ENCODE assay signal across 8 mouse cellular contexts in genomic region chr7:4865090-4865489, GRCm38 (mm10). TPM values are rescaled to one million over a fixed set of nuclear protein-coding genes. Genes with fewer than 3 reads are reported as not detected.
DNase-seq lines count a peak whose midpoint lies in the region; ATAC-seq and TF ChIP-seq lines count a peak whose summit lies in the region.

No protein-coding gene starts in this region.

- DNase-seq in adrenal gland, adult 2 months = peak; percentile 65
- DNase-seq in adrenal gland, postnatal 4 days (ENCODE audit: low spot score in 2 of 2) = no peak
- DNase-seq in CH12.LX (ENCODE audit: extremely low read depth) = peak; percentile 66
- peak; percentile 55 for DNase-seq in embryo, embryonic 10 days (ENCODE audit: low spot score)
- DNase-seq in heart, postnatal 4 days = peak; percentile 56
- peak; percentile 43 for DNase-seq in yolk sac, embryonic 10.5 days (ENCODE audit: low spot score)

- H3K27ac ChIP-seq in CH12.LX (ENCODE audit: insufficient read depth, low read depth) = no peak overlapping the region
- H3K27ac ChIP-seq in limb, embryonic 12.5 days = no peak overlapping the region
- H3K27ac ChIP-seq in midbrain, embryonic 13.5 days = 0 out of 2 replicates have a peak overlapping the region, but pooled peaks have one; percentile 68

- in situ Hi-C loops in CH12.LX (cut with MboI; ENCODE audit: low pct_ligation_motif_present, low pct_unique_long_range_greater_than_20kb, low sequenced_read_pairs) = no loop called here

- TF ChIP-seq EP300 in CH12.LX (IDR thresholded peaks at IDR 0.05; ENCODE audit: low read length) = no peak

- H3K79me2 ChIP-seq in CH12.LX (replicated peaks; ENCODE audit: control insufficient read depth, extremely low read depth, insufficient read depth, poor library complexity, severe bottlenecking) = no peaks in the 10 kb centered on the region

- peak overlapping the region; percentile 67 to 72 (median 69) for H3K4me3 ChIP-seq in CH12.LX (replicated peaks in 1 of 3; ENCODE audit: low read depth in 2 of 3, low read length in 2 of 3, poor library complexity in 1 of 3)
- peak overlapping the region; percentile 55 for H3K4me3 ChIP-seq in limb, embryonic 12.5 days (replicated peaks)
- peak overlapping the region; percentile 58 for H3K4me3 ChIP-seq in midbrain, embryonic 13.5 days (replicated peaks)

- H3K9me3 ChIP-seq in CH12.LX (replicated peaks; ENCODE audit: low read length) = no peaks in the 10 kb centered on the region
- no peaks in the 10 kb centered on the region for H3K9me3 ChIP-seq in limb, embryonic 12.5 days
- no peaks in the 10 kb centered on the region for H3K9me3 ChIP-seq in midbrain, embryonic 13.5 days

- H3K36me3 ChIP-seq in CH12.LX (replicated peaks in 1 of 2; ENCODE audit: control insufficient read depth in 1 of 2, insufficient read depth in 1 of 2, low read length in 1 of 2) = no peaks in the 10 kb centered on the region
- no peaks in the 10 kb centered on the region for H3K36me3 ChIP-seq in limb, embryonic 12.5 days
- no peaks in the 10 kb centered on the region for H3K36me3 ChIP-seq in midbrain, embryonic 13.5 days

- peak; percentile 31 to 73; a peak in 3 of 4 replicates for TF ChIP-seq CTCF in CH12.LX (conservative IDR thresholded peaks at IDR 0.05 in 1 of 2, IDR thresholded peaks at IDR 0.05 in 1 of 2; ENCODE audit: low read depth in 2 of 2, low read length in 2 of 2)

- H3K4me1 ChIP-seq in CH12.LX (ENCODE audit: control insufficient read depth in 1 of 2, insufficient read depth in 2 of 2) = peaks cover 4 to 18% of the 10 kb centered on the region in 2 experiments; a peak in 3 of 4 replicates
- peaks cover 7% of the 10 kb centered on the region for H3K4me1 ChIP-seq in limb, embryonic 12.5 days (replicated peaks)
- peaks cover 13% of the 10 kb centered on the region for H3K4me1 ChIP-seq in midbrain, embryonic 13.5 days (replicated peaks)

- no peaks in the 10 kb centered on the region for H3K27me3 ChIP-seq in CH12.LX (replicated peaks)
- H3K27me3 ChIP-seq in limb, embryonic 12.5 days = no peaks in the 10 kb centered on the region
- H3K27me3 ChIP-seq in midbrain, embryonic 13.5 days = no peaks in the 10 kb centered on the region

- peak; percentile 54 for TF ChIP-seq RAD21 in CH12.LX (IDR thresholded peaks at IDR 0.05; ENCODE audit: low read depth, low read length)

- 63% methylated on average over 5 of the region's 5 CpGs for WGBS in limb, embryonic 12.5 days
- WGBS in midbrain, embryonic 13.5 days = 69% methylated on average over 5 of the region's 5 CpGs

- ATAC-seq in limb, embryonic 12.5 days (ENCODE audit: insufficient number of reproducible peaks, insufficient read depth, low FRiP score, low TSS enrichment, low read depth) = no peak
- 0 out of 2 replicates have a peak, but pooled peaks have one; percentile 28 for ATAC-seq in midbrain, embryonic 13.5 days

- H3K9ac ChIP-seq in CH12.LX (ENCODE audit: insufficient read depth, low read depth) = 0 out of 2 replicates have a peak overlapping the region, but pooled peaks have one; percentile 83
- no peak overlapping the region for H3K9ac ChIP-seq in limb, embryonic 12.5 days (replicated peaks)
- H3K9ac ChIP-seq in midbrain, embryonic 13.5 days (replicated peaks) = peak overlapping the region; percentile 64; the same call in 1 of the 2 replicates

- H3K4me2 ChIP-seq in CH12.LX (ENCODE audit: insufficient read depth, low read depth, poor library complexity, severe bottlenecking) = peak overlapping the region; percentile 72; the same call in 1 of the 2 replicates
- peak overlapping the region; percentile 61 for H3K4me2 ChIP-seq in limb, embryonic 12.5 days
- H3K4me2 ChIP-seq in midbrain, embryonic 13.5 days (replicated peaks) = peak overlapping the region; percentile 64

- dilution Hi-C loops in CH12.LX (cut with MboI; ENCODE audit: extremely low pct_ligation_motif_present, extremely low pct_unique_long_range_greater_than_20kb, low sequenced_read_pairs) = no loop called here

- no peak for TF ChIP-seq POLR2A in CH12.LX (IDR thresholded peaks at IDR 0.05; ENCODE audit: low read depth, low read length)

TF ChIP-seq in CH12.LX, 34 proteins besides CTCF, POLR2A, EP300 and RAD21:
- no peak for TF ChIP-seq JUND (conservative IDR thresholded peaks at IDR 0.05; ENCODE audit: low read depth, low read length)
- no peak for TF ChIP-seq E2F4 (IDR thresholded peaks at IDR 0.05; ENCODE audit: insufficient replicate concordance, low read depth, low read length)
- TF ChIP-seq ZNF384 (IDR thresholded peaks at IDR 0.05; ENCODE audit: low read depth, low read length) = no peak
- TF ChIP-seq BHLHE40 (IDR thresholded peaks at IDR 0.05; ENCODE audit: low read depth, low read length) = no peak
- TF ChIP-seq MAX (IDR thresholded peaks at IDR 0.05; ENCODE audit: low read length) = no peak
- TF ChIP-seq HCFC1 (IDR thresholded peaks at IDR 0.05; ENCODE audit: low read depth, low read length) = no peak
- no peak for TF ChIP-seq ZMIZ1 (IDR thresholded peaks at IDR 0.05; ENCODE audit: low read depth, low read length)
- no peak for TF ChIP-seq TBP (conservative IDR thresholded peaks at IDR 0.05; ENCODE audit: low read depth, low read length)
- TF ChIP-seq SIN3A (IDR thresholded peaks at IDR 0.05; ENCODE audit: low read length) = 0 out of 2 replicates have a peak, but pooled peaks have one; percentile 20
- no peak for TF ChIP-seq KAT2A (IDR thresholded peaks at IDR 0.05; ENCODE audit: insufficient replicate concordance, low read length)
- TF ChIP-seq USF2 (conservative IDR thresholded peaks at IDR 0.05; ENCODE audit: low read depth, low read length) = no peak
- no peak for TF ChIP-seq MXI1 (IDR thresholded peaks at IDR 0.05; ENCODE audit: low read depth, low read length)
- TF ChIP-seq NELFE (IDR thresholded peaks at IDR 0.05; ENCODE audit: low read depth, low read length) = no peak
- no peak for TF ChIP-seq PAX5 (IDR thresholded peaks at IDR 0.05; ENCODE audit: low read length)
- peak; percentile 56 for TF ChIP-seq SMC3 (IDR thresholded peaks at IDR 0.05; ENCODE audit: low read depth, low read length)

RNA-seq across cellular contexts. Expression of gene Isoc2b, which starts 5.0 kb away (rescaled TPM):
- 10 to 100 TPM; 10.9 to 23.8 TPM for total RNA-seq in adrenal gland, adult 2 months (2021)
- polyA plus RNA-seq in adrenal gland, adult 2 months (2012; rRNA removed) = 75.4 and 78.2 TPM in 2 replicates
- 10 to 100 TPM; 11.6 to 16.4 TPM for total RNA-seq in adrenal gland, postnatal 4 days (2021)
- total RNA-seq in CH12.LX (2012; rRNA removed) = 10.8 and 19.5 TPM in 2 replicates
- total RNA-seq in CH12.LX (2014; rRNA removed) = 10.0 and 10.2 TPM in 2 replicates
- 3.9 and 4.7 TPM in 2 replicates for polyA plus RNA-seq in CH12.LX (2012; ENCODE audit: insufficient read length, low read depth)
- total RNA-seq in heart, postnatal 4 days (2021) = 1 to 10 TPM; 1.6 to 2.3 TPM
- 4.2 and 5.2 TPM in 2 replicates for polyA plus RNA-seq in limb, embryonic 12.5 days (2016; fragmentation: Nextera tagmentation; extraction: Ambion mirVana)
- polyA plus RNA-seq in midbrain, embryonic 13.5 days (2015; fragmentation: Nextera tagmentation; extraction: Ambion mirVana) = 3.3 and 5.3 TPM in 2 replicates

RNA-seq across cellular contexts. Expression of gene Isoc2a, which starts 11.9 kb away (rescaled TPM):
- 10 to 100 TPM; 35.5 to 43.4 TPM for total RNA-seq in adrenal gland, adult 2 months (2021)
- 43.5 and 45.6 TPM in 2 replicates for polyA plus RNA-seq in adrenal gland, adult 2 months (2012; rRNA removed)
- 10 to 100 TPM; 22.6 to 22.8 TPM for total RNA-seq in adrenal gland, postnatal 4 days (2021)
- total RNA-seq in CH12.LX (2012; rRNA removed) (15.3 and 15.4 TPM in 2 replicates), CH12.LX (2014; rRNA removed) (8.4 and 8.6 TPM in 2 replicates)
- polyA plus RNA-seq in CH12.LX (2012; ENCODE audit: insufficient read length, low read depth) = 12.9 and 19.0 TPM in 2 replicates
- total RNA-seq in heart, postnatal 4 days (2021) = 10 to 100 TPM; 14.7 to 15.5 TPM
- polyA plus RNA-seq in limb, embryonic 12.5 days (2016; fragmentation: Nextera tagmentation; extraction: Ambion mirVana) = 0.97 and 1.3 TPM in 2 replicates
- 0.43 and 0.65 TPM in 2 replicates for polyA plus RNA-seq in midbrain, embryonic 13.5 days (2015; fragmentation: Nextera tagmentation; extraction: Ambion mirVana)

RNA-seq across cellular contexts. Expression of gene Shisa7, which starts 20.6 kb away (rescaled TPM):
- total RNA-seq in adrenal gland, adult 2 months (2021) = 1 to 10 TPM; 1.9 TPM
- 2.9 and 4.0 TPM in 2 replicates for polyA plus RNA-seq in adrenal gland, adult 2 months (2012; rRNA removed)
- total RNA-seq in adrenal gland, postnatal 4 days (2021) = 1 to 10 TPM; 4.4 to 6.1 TPM
- not detected in 2 replicates for total RNA-seq in CH12.LX (2012; rRNA removed)
- total RNA-seq in CH12.LX (2014; rRNA removed) = not detected in 2 replicates
- not detected in 2 replicates for polyA plus RNA-seq in CH12.LX (2012; ENCODE audit: insufficient read length, low read depth)
- total RNA-seq in heart, postnatal 4 days (2021) = under 1 TPM in 1 of 2 experiments, not detected in 1; 0.20 TPM
- 0.12 and 0.21 TPM in 2 replicates for polyA plus RNA-seq in limb, embryonic 12.5 days (2016; fragmentation: Nextera tagmentation; extraction: Ambion mirVana)
- polyA plus RNA-seq in midbrain, embryonic 13.5 days (2015; fragmentation: Nextera tagmentation; extraction: Ambion mirVana) = 8.8 and 9.7 TPM in 2 replicates

RNA-seq across cellular contexts. Expression of gene Gm36210, which starts 41.2 kb away (rescaled TPM):
- under 1 TPM; 0.23 to 0.45 TPM for total RNA-seq in adrenal gland, adult 2 months (2021)
- 0.27 TPM in 1 of 2 replicates, not detected in the other for polyA plus RNA-seq in adrenal gland, adult 2 months (2012; rRNA removed)
- total RNA-seq in adrenal gland, postnatal 4 days (2021) = under 1 TPM in 1 of 2 experiments, not detected in 1; 0.39 TPM
- total RNA-seq in CH12.LX (2012; rRNA removed) (0.17 TPM in 1 of 2 replicates, not detected in the other), CH12.LX (2014; rRNA removed) (not detected in 2 replicates)
- 0.90 and 1.4 TPM in 2 replicates for polyA plus RNA-seq in CH12.LX (2012; ENCODE audit: insufficient read length, low read depth)
- total RNA-seq in heart, postnatal 4 days (2021) = not detected
- polyA plus RNA-seq in limb, embryonic 12.5 days (2016; fragmentation: Nextera tagmentation; extraction: Ambion mirVana) = not detected in 2 replicates
- polyA plus RNA-seq in midbrain, embryonic 13.5 days (2015; fragmentation: Nextera tagmentation; extraction: Ambion mirVana) = 0.31 and 0.32 TPM in 2 replicates

RNA-seq across cellular contexts. Expression of gene Zfp628, which starts 49.9 kb away (rescaled TPM):
- total RNA-seq in adrenal gland, adult 2 months (2021) = 10 to 100 TPM; 15.1 to 19.2 TPM
- polyA plus RNA-seq in adrenal gland, adult 2 months (2012; rRNA removed) = 35.6 and 41.3 TPM in 2 replicates
- total RNA-seq in adrenal gland, postnatal 4 days (2021) = 10 to 100 TPM; 24.4 to 26.9 TPM
- total RNA-seq in CH12.LX (2012; rRNA removed) (1.9 and 2.2 TPM in 2 replicates), CH12.LX (2014; rRNA removed) (0.42 and 0.87 TPM in 2 replicates)
- polyA plus RNA-seq in CH12.LX (2012; ENCODE audit: insufficient read length, low read depth) = 7.1 and 9.4 TPM in 2 replicates
- total RNA-seq in heart, postnatal 4 days (2021) = 10 to 100 TPM; 14.7 to 16.7 TPM
- 3.6 and 4.2 TPM in 2 replicates for polyA plus RNA-seq in limb, embryonic 12.5 days (2016; fragmentation: Nextera tagmentation; extraction: Ambion mirVana)
- polyA plus RNA-seq in midbrain, embryonic 13.5 days (2015; fragmentation: Nextera tagmentation; extraction: Ambion mirVana) = 4.3 and 4.4 TPM in 2 replicates

Comparison
In these comparisons a context has a peak if more than half of its experiments do, and no peak if none do; other contexts are left out.
1. DNase-seq: peak in adrenal gland, adult 2 months (single experiment), CH12.LX (single experiment), embryo, embryonic 10 days (single experiment), heart, postnatal 4 days (single experiment) and yolk sac, embryonic 10.5 days (single experiment); none in adrenal gland, postnatal 4 days (0 of 2).
2. Peak in every context shown above with its lines, with median percentiles within 50 percentile points of each other: H3K4me2 ChIP-seq and H3K4me3 ChIP-seq.